Mouse (Mus musculus) embryonic fibroblast, embryonic 13.5 days (primary cell): ENCODE data around the gene Magi2.

ENCODE experiments used
- CTCF ChIP-seq: IDR thresholded peaks from 2 replicates; pipeline ENCODE4 v1.5.1; 2011; ENCODE audit warnings: mild to moderate bottlenecking, control low read depth, low read length, moderate library complexity, borderline replicate concordance; ENCODE audit not compliant: insufficient read depth
- POLR2A ChIP-seq: IDR thresholded peaks from 2 replicates; pipeline ENCODE4 v1.6.1; 2011; ENCODE audit warnings: low read depth, mild to moderate bottlenecking, control low read depth, low read length, moderate library complexity

DNA sequence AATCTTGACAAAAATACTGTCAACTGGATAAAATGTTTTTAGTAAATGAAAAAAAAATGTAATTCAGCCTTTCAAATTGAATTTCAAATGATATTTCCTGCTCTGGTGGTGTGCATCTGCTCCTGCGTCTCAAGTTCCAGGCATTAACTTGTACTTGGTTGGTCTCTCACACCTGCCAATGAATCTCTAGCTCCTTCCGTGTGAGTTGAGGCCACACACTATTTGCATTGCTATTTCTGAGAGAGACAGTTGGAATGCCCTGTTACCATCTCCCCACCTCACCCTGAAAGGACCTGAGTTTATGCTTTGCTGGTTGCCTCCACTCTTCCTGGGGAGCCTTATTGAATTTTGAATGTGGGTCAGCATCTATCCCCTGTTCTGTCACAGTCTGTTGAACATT lies 320.1 kb downstream of the Magi2 start:
- TF ChIP-seq POLR2A (no peak), CTCF (no peak)
